ENCODE assay signal across 14 mouse cellular contexts in genomic region chr10:77381191-77381590, GRCm38 (mm10). TPM values are rescaled to one million over a fixed set of nuclear protein-coding genes. Genes with fewer than 3 reads are reported as not detected.
DNase-seq lines count a peak whose midpoint lies in the region; ATAC-seq lines count a peak whose summit lies in the region.
"Had no signal": no experiment of that assay in that cellular context is flagged by ENCODE, and none has a peak within 500 bp of the region (broad histone marks: within the 10 kb centered on the region; RNA-seq: fewer than 3 reads in every experiment).

No protein-coding gene starts in this region.

- peak overlapping the region; percentile 32; the same call in 1 of the 2 replicates for H3K27ac ChIP-seq in kidney, embryonic 15.5 days
- peak overlapping the region; percentile 56; the same call in 1 of the 2 replicates for H3K27ac ChIP-seq in heart, embryonic 15.5 days
- H3K27ac ChIP-seq in intestine, embryonic 15.5 days = no peak overlapping the region
- H3K27ac ChIP-seq: hindbrain, embryonic 15.5 days; midbrain, embryonic 12.5 days had no signal

- H3K4me1 ChIP-seq in kidney, embryonic 15.5 days = 0 out of 2 replicates have a peak, but pooled peaks cover 7% of the 10 kb centered on the region
- H3K4me1 ChIP-seq in heart, embryonic 15.5 days (replicated peaks) = peaks cover 11% of the 10 kb centered on the region
- no peaks in the 10 kb centered on the region for H3K4me1 ChIP-seq in intestine, embryonic 15.5 days (replicated peaks)

- H3K4me2 ChIP-seq in kidney, embryonic 15.5 days = no peak overlapping the region
- no peak overlapping the region for H3K4me2 ChIP-seq in heart, embryonic 15.5 days
- H3K4me2 ChIP-seq in intestine, embryonic 15.5 days (replicated peaks) = no peak overlapping the region
- H3K4me2 ChIP-seq: hindbrain, embryonic 15.5 days; midbrain, embryonic 12.5 days had no signal

- ATAC-seq in kidney, embryonic 15.5 days (replicated peaks; ENCODE audit: low FRiP score) = no peak
- no peak for ATAC-seq in heart, embryonic 15.5 days (replicated peaks; ENCODE audit: insufficient number of reproducible peaks, insufficient read depth, low FRiP score, low read depth)
- no peak for ATAC-seq in intestine, embryonic 15.5 days

- no peaks in the 10 kb centered on the region for H3K9me3 ChIP-seq in kidney, embryonic 15.5 days (replicated peaks)
- no peaks in the 10 kb centered on the region for H3K9me3 ChIP-seq in heart, embryonic 15.5 days (replicated peaks)
- no peaks in the 10 kb centered on the region for H3K9me3 ChIP-seq in intestine, embryonic 15.5 days
- H3K9me3 ChIP-seq: hindbrain, embryonic 15.5 days; midbrain, embryonic 12.5 days had no signal

- DNase-seq in kidney, postnatal 25 days = no peak
- DNase-seq in Muller cell, postnatal 12 days (ENCODE audit: inconsistent ontology term) = peak; percentile 64
- DNase-seq in NIH3T3 (ENCODE audit: low read depth) = peak; percentile 15
- DNase-seq in neural tube, embryonic 10.5 days (ENCODE audit: extremely low spot score, low spot score) = no peak
- DNase-seq: adrenal gland, adult 2 months; layer of hippocampus, postnatal 36 days; right cerebral cortex, postnatal 25 days; thymus, postnatal 14 days had no signal

- no peaks in the 10 kb centered on the region for H3K27me3 ChIP-seq in kidney, embryonic 15.5 days
- no peaks in the 10 kb centered on the region for H3K27me3 ChIP-seq in heart, embryonic 15.5 days
- no peaks in the 10 kb centered on the region for H3K27me3 ChIP-seq in intestine, embryonic 15.5 days (replicated peaks)
- H3K27me3 ChIP-seq: CH12.LX; hindbrain, embryonic 15.5 days; midbrain, embryonic 12.5 days had no signal

- H3K9ac ChIP-seq in kidney, embryonic 15.5 days = no peak overlapping the region
- no peak overlapping the region for H3K9ac ChIP-seq in heart, embryonic 15.5 days
- no peak overlapping the region for H3K9ac ChIP-seq in intestine, embryonic 15.5 days
- H3K9ac ChIP-seq: hindbrain, embryonic 15.5 days; midbrain, embryonic 12.5 days had no signal

- no peaks in the 10 kb centered on the region for H3K36me3 ChIP-seq in kidney, embryonic 15.5 days
- no peaks in the 10 kb centered on the region for H3K36me3 ChIP-seq in heart, embryonic 15.5 days
- H3K36me3 ChIP-seq in intestine, embryonic 15.5 days = no peaks in the 10 kb centered on the region
- H3K36me3 ChIP-seq: hindbrain, embryonic 15.5 days; midbrain, embryonic 12.5 days had no signal

- no peak overlapping the region for H3K4me3 ChIP-seq in kidney, embryonic 15.5 days (replicated peaks)
- H3K4me3 ChIP-seq in heart, embryonic 15.5 days = no peak overlapping the region
- no peak overlapping the region for H3K4me3 ChIP-seq in intestine, embryonic 15.5 days (replicated peaks)
- H3K4me3 ChIP-seq: hindbrain, embryonic 15.5 days; midbrain, embryonic 12.5 days had no signal

- WGBS in kidney, embryonic 15.5 days = 50% methylated on average over 2 of the region's 2 CpGs
- 46% methylated on average over 2 of the region's 2 CpGs for WGBS in heart, embryonic 15.5 days
- WGBS in intestine, embryonic 15.5 days = 46% methylated on average over 2 of the region's 2 CpGs

RNA-seq across cellular contexts. Expression of gene Adarb1, which starts 36.9 kb away (rescaled TPM):
- polyA plus RNA-seq in kidney, embryonic 15.5 days (2015; fragmentation: Nextera tagmentation; extraction: Ambion mirVana) = 6.4 and 6.9 TPM in 2 replicates
- polyA plus RNA-seq in heart, embryonic 15.5 days (2015; fragmentation: Nextera tagmentation; extraction: Ambion mirVana) = 14.0 and 14.8 TPM in 2 replicates
- 4.4 and 5.8 TPM in 2 replicates for polyA plus RNA-seq in intestine, embryonic 15.5 days (2015; fragmentation: Nextera tagmentation; extraction: Ambion mirVana)

Comparison
In these comparisons a context has a peak if more than half of its experiments do, and no peak if none do; other contexts are left out.
1. DNase-seq: peak in Muller cell, postnatal 12 days (single experiment) and NIH3T3 (single experiment); none in kidney, postnatal 25 days (0 of 2) and neural tube, embryonic 10.5 days (single experiment).